Mouse (Mus musculus) layer of hippocampus, adult 2 months (tissue): ENCODE data around the gene Ggt1. TPM values are rescaled to one million over a fixed set of nuclear protein-coding genes. Genes with fewer than 3 reads are reported as not detected.

ENCODE experiments used
- DNase-seq, 2 experiments: peaks; one replicate each; pipeline ENCODE4 v3.0.0; 2022; ENCODE audit warnings: low spot score in 2 of 2
- H3K27ac ChIP-seq: fragments of 200-600 bp; 2 replicates; pipeline ENCODE4 v1.8.1; 2022
- H3K4me3 ChIP-seq: fragments of 200-600 bp; 2 replicates; pipeline ENCODE4 v1.8.1; 2022; ENCODE audit warnings: mild to moderate bottlenecking
- CTCF ChIP-seq: fragments of 200-600 bp; conservative IDR thresholded peaks from 2 replicates; pipeline ENCODE4 v1.8.1; 2022; ENCODE audit warnings: antibody characterized with exemption, mild to moderate bottlenecking, moderate library complexity
- total RNA-seq, 2 experiments: library from RNA; stranded (reverse); gene quantifications; 2 replicates each; pipeline ENCODE4 v1.2.3; 2021

The Ggt1 gene
- total RNA-seq, 2 experiments from 2014 or later: 2.7 to 4.5 TPM

DNA sequence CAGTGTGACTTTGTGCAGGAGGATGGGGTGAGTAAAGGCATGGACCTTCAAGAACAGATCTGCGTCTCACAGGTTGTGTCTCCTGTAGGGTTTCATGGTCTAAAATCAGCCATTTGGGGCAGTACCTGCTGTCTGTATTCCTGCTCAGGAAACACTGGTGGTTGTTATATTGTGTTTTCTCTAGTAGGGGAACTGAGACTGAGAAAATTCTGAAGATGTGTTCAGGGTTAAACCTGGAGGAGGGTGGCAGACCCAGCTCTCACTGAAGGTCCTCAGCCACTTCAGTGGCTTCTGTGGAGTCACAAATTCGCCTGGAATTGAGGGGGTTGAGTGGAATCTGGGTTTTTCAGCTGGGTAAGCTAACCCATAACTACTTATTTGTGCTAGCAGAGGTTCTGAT, 31.1 kb upstream of the Ggt1 start:
- TF ChIP-seq CTCF: no peak
- Histone ChIP-seq H3K27ac (no peak overlapping the region), H3K4me3 (no peak overlapping the region)
- DNase-seq: no peak

DNA sequence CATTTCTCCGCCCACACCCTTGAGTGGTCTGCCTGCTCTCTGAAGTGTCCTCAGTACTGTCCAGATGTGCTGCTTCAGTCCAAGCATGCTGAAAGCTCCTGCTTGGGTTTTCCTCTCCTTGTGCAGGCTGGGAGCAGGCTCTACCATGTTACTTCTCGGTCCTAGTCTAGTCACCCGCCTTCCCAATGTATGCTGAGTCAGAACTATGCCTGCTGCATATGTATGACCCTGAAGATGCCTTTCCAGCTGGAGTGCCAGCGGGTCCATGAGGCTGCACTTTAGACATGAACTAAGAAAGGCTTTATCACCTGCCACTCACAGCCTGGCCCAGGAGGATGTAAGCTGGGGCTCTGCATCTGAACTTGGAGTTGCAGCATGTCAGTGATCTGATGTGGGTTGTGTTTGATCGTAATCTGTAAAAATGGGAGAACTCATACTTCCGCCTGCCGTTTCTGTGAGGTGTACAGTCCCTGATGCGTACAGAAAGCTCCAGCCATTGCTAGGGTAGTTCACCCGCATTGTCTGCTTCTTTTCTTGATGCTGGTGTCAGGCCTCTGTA, 29.8 kb upstream of the Ggt1 start:
- no peak for DNase-seq
- H3K4me3 ChIP-seq: no peak overlapping the region
- TF ChIP-seq CTCF: no peak
- no peak overlapping the region for H3K27ac ChIP-seq

DNA sequence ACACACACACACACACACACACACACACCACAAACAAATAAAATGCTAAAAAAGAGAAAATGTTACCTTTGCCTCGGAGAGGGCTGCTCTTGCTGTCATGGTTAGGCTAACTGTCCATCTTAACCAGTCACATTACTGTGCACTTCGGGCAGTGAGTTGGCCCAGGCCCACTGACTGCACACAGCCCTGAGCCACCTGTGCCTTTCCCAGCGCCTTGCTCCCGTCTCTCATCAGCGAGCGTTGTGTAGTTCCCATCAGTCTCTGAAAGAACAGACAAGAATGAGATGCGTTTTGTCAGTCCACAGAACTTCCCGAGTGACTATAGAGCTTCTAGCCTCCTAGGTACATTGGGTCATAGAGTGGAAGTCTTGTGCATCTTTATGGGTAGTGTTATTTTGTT, 27.2 kb upstream of the Ggt1 start:
- Histone ChIP-seq H3K4me3 (no peak overlapping the region), H3K27ac (no peak overlapping the region)
- DNase-seq: no peak
- no peak for TF ChIP-seq CTCF

DNA sequence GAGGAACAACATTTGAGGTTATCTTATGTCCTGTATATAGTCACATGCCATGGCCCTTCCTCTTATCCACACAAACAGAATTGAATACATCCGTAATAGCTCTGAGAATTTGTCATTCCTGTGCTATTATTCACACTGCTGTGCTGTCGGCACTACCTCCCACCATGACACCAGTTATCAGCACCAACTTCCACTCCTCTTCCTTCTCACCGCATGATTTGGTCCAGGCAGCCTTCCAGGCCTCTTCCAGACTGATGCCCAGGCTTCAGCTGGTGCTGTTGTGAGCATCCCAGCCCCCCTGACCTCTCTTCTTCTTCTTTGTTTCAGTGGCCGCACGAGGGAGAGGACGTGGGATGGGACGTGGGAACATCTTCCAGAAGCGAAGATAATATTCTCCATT, 26.5 kb upstream of the Ggt1 start:
- DNase-seq: no peak
- no peak overlapping the region for H3K4me3 ChIP-seq
- TF ChIP-seq CTCF: no peak
- H3K27ac ChIP-seq: no peak overlapping the region

DNA sequence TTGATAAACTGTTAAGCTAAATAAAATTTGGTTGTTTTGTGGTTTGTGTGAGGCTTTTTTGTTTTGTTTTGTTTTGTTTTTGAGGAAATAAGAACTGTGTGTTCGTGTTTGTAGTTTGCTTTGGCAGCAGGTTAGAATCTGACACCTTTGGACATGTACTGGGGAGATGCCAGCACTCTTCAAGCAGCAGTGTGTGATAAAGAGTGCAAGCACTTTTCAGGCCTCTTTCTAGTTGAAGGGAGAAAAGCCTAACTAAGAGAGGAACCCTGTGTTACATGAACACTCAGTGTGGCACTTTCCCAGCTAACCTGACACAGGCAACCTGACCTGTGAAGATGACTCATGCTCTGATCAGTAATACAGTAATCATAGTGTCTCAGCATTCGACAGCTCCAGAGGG, 26.0 kb upstream of the Ggt1 start:
- no peak for TF ChIP-seq CTCF

DNA sequence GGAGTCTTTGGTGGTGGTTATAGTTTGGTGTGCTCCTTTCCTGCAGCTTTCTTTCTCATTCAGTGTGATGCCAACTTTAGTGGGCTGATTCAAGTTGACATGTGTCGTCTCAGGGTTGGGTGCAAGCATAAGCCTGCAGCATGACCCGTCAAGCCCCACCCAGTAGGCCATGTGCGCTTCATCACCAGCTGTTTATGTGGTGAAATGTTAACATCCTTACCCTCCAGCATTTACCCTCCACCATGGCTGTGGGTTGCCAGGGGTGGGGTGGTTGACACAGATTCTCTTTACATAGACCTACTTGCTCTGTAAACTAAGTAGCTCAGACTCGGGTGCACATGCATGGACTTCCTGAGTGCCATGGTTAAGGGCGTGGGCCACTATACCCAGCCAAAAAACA, 25.3 kb upstream of the Ggt1 start:
- Histone ChIP-seq H3K4me3 (no peak overlapping the region), H3K27ac (no peak overlapping the region)
- DNase-seq: no peak
- TF ChIP-seq CTCF: no peak

More for the DNA sequence above, 26.0 kb upstream of the Ggt1 start:
- Histone ChIP-seq H3K4me3 (no peak overlapping the region), H3K27ac (no peak overlapping the region)
- no peak for DNase-seq

DNA sequence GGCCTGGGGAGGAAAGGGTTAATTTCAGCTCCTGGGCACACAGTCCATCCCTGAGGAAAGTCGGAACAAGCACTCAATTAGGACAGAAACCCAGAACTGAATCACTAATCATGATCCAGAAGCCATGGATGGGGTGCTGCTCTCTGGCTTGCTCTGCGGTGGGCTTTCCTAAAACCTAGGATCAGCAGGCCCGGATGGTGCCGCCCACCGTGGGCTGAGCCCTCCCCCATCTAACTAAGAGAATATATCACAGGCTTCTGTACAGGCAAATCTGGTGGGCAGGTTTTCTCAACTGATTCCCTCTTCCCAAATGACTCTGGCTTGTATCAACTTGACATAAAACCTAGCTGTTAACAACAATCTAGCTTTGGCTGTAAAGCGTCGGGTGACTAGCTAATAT, 13.5 kb upstream of the Ggt1 start:
- TF ChIP-seq CTCF: no peak
- H3K27ac ChIP-seq: no peak overlapping the region
- no peak for DNase-seq
- H3K4me3 ChIP-seq: no peak overlapping the region

DNA sequence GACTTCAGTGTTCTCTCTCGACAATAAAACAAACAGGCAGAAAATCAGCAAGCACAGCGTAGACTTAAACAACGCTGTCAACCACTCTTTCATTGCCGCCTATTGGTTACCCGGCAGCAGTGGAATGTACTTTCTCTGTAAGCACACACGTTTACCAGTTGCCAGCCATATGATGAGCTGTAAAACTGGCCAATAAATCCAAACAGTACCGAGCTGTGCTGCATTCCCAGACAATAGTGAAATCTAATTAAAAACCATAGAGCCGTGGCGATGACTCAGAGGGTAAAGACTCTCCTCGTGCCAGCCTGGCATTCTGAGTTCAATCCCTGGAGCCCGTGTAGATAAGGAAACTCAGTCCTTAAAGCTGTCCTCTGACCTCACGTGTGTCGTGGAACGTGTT, 12.9 kb upstream of the Ggt1 start:
- H3K27ac ChIP-seq: no peak overlapping the region
- no peak overlapping the region for H3K4me3 ChIP-seq
- peak; percentile 17 for TF ChIP-seq CTCF
- DNase-seq: no peak

DNA sequence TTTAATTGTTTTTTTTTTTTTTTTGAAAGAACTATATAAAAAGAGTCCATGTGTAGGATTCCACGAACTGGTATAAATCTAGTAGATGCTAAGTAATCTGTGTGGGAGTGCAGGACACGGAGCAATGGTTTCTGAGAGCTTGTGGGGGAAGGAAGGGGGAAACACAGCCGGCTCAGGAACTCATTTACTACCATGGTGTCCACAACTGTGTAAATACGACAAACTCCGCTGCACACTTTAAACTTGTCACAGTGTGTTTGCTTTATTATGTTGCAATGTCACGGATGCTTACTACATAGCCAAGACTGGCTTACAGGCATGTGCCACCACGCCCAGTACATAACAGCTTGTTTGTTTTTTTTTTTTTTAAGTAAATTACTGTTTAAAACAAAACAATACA, 11.5 kb upstream of the Ggt1 start:
- no peak overlapping the region for H3K4me3 ChIP-seq
- no peak overlapping the region for H3K27ac ChIP-seq
- no peak for TF ChIP-seq CTCF
- DNase-seq: no peak

DNA sequence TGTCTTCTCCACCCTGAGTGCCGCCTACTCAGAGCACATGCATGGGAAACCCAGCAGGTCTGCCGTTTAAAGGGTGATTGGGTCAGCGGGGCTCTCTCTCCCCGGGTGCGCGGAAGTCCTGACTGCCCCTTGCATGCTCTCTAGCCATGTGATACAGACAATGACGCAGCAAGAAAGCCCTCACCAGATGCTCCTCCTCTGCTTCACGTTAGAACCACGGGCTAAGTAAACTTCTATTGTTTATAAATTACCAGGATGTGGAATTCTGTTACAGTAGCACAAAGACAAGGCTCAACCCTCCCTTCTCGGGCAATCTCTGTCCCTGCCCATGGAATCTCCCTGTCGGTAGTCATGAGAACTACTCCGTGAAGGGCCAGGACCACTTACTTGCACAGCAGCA, 10.2 kb upstream of the Ggt1 start:
- peak; percentile 26; the same call in 1 of the 2 replicates for TF ChIP-seq CTCF
- DNase-seq: no peak
- no peak overlapping the region for H3K4me3 ChIP-seq
- no peak overlapping the region for H3K27ac ChIP-seq

DNA sequence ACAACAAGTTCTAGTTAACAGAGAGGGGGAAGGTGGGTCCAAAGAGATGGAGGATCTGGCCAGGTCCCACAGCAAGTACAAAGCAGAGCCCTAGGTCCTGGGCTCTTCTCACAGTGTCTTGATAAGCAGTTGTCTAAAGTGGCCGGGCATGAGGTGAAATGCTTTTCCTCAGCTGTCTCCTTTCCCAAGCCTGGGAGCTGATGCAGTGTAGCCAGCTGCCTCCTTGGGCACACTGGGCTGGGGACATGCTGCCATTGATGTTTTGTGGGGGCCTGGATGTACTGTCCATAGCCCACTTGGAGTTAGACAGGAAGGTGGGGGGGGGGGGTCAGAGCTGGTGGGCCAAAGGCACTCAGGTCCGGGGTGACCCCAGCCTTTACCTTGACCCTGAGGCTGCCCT, 9.3 kb upstream of the Ggt1 start:
- Histone ChIP-seq H3K4me3 (no peak overlapping the region), H3K27ac (no peak overlapping the region)
- TF ChIP-seq CTCF: no peak
- DNase-seq: no peak

DNA sequence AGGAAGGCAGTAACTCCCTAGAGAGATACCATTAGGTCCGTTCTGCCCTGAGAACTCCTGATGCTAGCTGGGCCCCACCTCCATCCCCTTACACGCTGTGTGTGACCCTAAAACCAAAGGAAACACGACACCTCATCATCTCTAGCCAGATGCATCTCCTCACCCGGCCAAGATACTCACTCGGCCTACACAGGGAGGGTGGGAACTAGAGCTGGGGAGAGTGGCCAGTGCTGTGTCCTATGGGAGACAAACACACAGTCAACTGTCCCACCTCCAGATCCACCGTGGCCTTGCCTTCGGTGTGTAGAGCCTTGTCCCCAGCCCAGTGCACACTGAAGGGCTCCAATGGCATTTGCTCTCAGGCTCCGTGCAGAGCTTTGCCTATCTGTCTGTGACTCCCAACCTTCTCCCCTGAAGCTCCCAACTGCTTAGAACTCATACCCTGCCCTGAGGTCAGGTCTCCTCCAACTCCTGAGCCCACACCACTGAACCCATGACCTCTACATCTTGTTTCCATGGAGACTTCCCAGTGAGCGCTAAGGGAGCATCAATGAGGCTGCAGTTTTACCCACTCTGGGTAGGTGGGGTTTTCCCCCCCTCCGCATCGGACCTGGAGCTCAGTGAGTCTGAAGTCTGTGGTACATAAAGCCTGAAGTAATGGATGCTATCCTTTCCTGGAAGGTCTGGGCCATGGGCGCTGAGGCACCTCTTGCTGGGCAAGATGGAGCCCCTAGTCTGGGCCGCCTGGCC, 8.5 kb upstream of the Ggt1 start:
- DNase-seq: no peak
- Histone ChIP-seq H3K27ac (no peak overlapping the region), H3K4me3 (no peak overlapping the region)
- no peak for TF ChIP-seq CTCF

DNA sequence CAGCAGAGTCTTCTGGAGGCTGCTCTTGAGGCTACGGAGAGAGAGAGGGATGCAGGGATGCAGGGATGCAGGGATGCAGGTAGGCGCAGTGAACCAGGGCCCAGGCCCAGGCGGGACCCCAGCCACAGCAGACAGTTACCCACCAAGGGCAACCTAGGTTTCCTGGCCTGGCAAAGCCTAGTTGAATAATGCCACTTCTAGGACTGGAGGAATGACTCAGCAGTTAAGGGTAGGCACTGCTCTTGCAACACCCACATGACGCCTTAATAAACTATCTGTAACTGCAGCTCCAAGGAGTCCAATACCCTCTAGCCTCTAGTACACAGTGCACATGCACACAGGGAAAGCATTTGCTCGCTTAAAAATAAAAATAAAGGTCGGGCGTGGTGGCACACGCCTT, 7.3 kb upstream of the Ggt1 start:
- no peak for DNase-seq
- no peak for TF ChIP-seq CTCF
- Histone ChIP-seq H3K27ac (no peak overlapping the region), H3K4me3 (no peak overlapping the region)

DNA sequence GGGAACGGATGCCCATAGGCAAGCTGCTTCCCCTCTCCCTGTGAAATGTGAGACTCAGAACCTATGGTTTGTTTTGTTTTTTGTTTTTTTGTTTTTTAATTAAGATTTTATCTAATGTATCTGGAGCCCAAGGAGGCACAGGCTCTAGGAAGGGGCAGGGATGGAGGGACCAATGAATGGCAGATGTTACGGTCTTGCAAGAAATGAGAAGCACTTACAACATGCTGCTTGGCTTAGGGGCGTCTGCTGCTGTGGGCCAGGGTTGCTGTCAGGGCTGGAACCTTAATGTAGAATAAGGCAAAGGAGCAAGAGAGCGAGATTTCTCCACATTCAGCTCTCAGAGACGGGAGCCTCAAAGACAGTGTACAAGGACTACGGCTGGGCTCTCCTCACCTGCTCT, 5.8 kb upstream of the Ggt1 start:
- H3K27ac ChIP-seq: peak overlapping the region; percentile 88
- no peak for DNase-seq
- H3K4me3 ChIP-seq: no peak overlapping the region
- no peak for TF ChIP-seq CTCF
